Mouse (Mus musculus) neural tube, embryonic 13.5 days (tissue): ENCODE results near the gene Gm17727. TPM values are rescaled to one million over a fixed set of nuclear protein-coding genes. Genes with fewer than 3 reads are reported as not detected.
"Not testable (repeated sequence)": the region's sequence is repeated elsewhere in the genome, so short reads cannot be mapped to it uniquely, and the experiment has no call there.

Experiments used
- ATAC-seq: fragments of 200-750 bp; cut with Nextera tagmentation; 2 replicates; pipeline ENCODE4 v1.8.0; 2017; ENCODE audit warnings: low read depth, mild to moderate bottlenecking, moderate TSS enrichment, moderate library complexity
- H3K27ac ChIP-seq: fragments of 300-500 bp; sonication (generic); replicated peaks from 2 replicates; pipeline ENCODE4 v1.5.1; 2015; ENCODE audit warnings: moderate library complexity, mild to moderate bottlenecking, inconsistent platforms
- H3K27me3 ChIP-seq: fragments of 300-500 bp; sonication (generic); 2 replicates; pipeline ENCODE4 v1.6.1; 2015; ENCODE audit warnings: mild to moderate bottlenecking, inconsistent platforms
- H3K36me3 ChIP-seq: fragments of 300-500 bp; sonication (generic); 2 replicates; pipeline ENCODE4 v1.6.1; 2015; ENCODE audit warnings: mild to moderate bottlenecking, inconsistent platforms
- H3K4me1 ChIP-seq: fragments of 300-500 bp; sonication (generic); replicated peaks from 2 replicates; pipeline ENCODE4 v1.6.1; 2015; ENCODE audit warnings: inconsistent platforms
- H3K4me2 ChIP-seq: fragments of 300-500 bp; sonication (generic); 2 replicates; pipeline ENCODE4 v1.6.1; 2015; ENCODE audit warnings: inconsistent platforms, mild to moderate bottlenecking, moderate library complexity
- H3K4me3 ChIP-seq: fragments of 300-500 bp; sonication (generic); 2 replicates; pipeline ENCODE4 v1.5.1; 2015; ENCODE audit warnings: mild to moderate bottlenecking, inconsistent platforms
- H3K9ac ChIP-seq: fragments of 300-500 bp; sonication (generic); 2 replicates; pipeline ENCODE4 v1.6.1; 2015; ENCODE audit warnings: moderate library complexity, mild to moderate bottlenecking, inconsistent platforms
- H3K9me3 ChIP-seq: fragments of 300-500 bp; sonication (generic); 2 replicates; pipeline ENCODE4 v1.6.1; 2016; ENCODE audit warnings: inconsistent platforms
- WGBS: fragments of 180-500 bp; shearing (Covaris S2); methylation state at CpG from one replicate; pipeline ENCODE4 v1.1.7; 2015; 5-methylcytosine and 5-hydroxymethylcytosine counted together
- polyA plus RNA-seq: library from polyadenylated mRNA; unstranded; fragments of >200 nt; fragmentation: Nextera tagmentation; extraction: Ambion mirVana; gene quantifications from 2 replicates; pipeline ENCODE4 v1.2.1, GENCODE M21; 2015

The Gm17727 gene
- not detected in 2 replicates for polyA plus RNA-seq

DNA sequence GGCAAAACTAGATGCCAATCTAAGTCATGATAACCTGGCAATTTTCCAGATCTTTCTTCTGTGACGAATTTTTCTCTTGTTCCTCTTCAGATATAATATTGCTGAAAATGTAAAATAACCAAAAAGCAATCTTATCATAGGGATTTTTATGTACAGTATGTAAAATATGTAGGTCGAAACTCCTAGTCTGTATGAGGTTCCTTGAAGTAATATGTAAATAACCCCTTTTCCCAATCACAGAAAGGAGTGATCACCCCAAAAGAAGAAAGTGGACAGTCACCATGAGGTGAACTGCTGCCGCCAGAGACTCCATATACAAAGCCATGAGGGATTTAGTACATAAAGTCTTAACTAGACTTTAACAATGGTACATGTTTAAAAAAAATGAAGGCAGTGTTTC, at the start of gene Gm17727:
TSS of gene Gm17727 (minus strand) at position 101 of the 400 bp plus-strand sequence.
- Histone ChIP-seq H3K27me3 (no peaks in the 10 kb centered on the region), H3K4me1 (no peaks in the 10 kb centered on the region), H3K4me3 (no peak within 1 kb of the TSS), H3K27ac (no peak within 1 kb of the TSS), H3K9ac (no peak within 1 kb of the TSS), H3K4me2 (no peak within 1 kb of the TSS), H3K9me3 (0 out of 2 replicates have a peak, but pooled peaks cover 13% of the 10 kb centered on the region), H3K36me3 (no peaks in the 10 kb centered on the region)
- 67% methylated on average over 3 of the region's 3 CpGs for WGBS
- no peak for ATAC-seq

DNA sequence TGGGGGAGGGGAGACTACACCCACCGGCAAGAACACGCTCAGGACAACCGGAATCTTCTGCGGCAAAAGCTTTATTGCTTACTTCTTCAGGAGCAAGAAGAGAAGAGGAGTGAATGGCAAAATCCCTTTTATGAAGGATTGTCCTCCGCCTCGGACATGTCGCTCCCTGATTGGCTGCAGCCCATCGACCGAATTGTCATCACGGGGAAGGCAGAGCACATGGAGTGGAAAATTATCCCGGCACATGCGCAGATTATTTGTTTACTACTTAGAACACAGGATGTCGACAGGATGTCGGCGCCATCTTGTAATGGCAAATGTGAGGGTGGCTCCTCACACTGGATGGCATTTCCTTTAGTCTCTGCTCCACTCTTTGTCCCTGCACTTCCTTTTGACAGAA, 40.0 kb upstream of the Gm17727 start:
- 93% methylated on average over 15 of the region's 15 CpGs for WGBS
- not testable (repeated sequence) for H3K27me3 ChIP-seq, H3K9ac ChIP-seq, H3K9me3 ChIP-seq, H3K4me2 ChIP-seq, H3K4me1 ChIP-seq, H3K27ac ChIP-seq, ATAC-seq, H3K36me3 ChIP-seq, H3K4me3 ChIP-seq

DNA sequence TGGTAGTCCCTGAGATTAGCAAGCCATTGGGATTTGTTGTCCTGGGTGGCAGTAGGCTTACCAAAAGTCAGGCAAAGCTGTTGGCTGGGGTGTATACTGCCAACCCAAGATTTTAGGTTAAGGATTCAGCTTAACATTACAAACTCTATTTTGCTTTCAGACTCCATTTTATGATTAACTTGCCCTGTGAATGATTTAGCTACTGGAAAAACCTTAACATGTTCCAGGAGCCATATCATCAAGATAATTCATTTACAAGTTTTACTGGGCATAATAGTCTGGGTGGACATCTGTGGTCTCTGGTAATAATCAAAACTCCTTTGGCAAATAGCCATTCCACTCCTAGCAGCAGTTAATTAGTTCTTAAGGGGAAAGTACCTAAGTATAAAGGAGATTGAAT, 20.2 kb upstream of the Gm17727 start:
- Histone ChIP-seq H3K4me3 (no peak overlapping the region), H3K36me3 (no peaks in the 10 kb centered on the region), H3K9me3 (peaks cover 28% of the 10 kb centered on the region), H3K4me2 (no peak overlapping the region), H3K27me3 (no peaks in the 10 kb centered on the region), H3K27ac (no peak overlapping the region), H3K4me1 (no peaks in the 10 kb centered on the region), H3K9ac (no peak overlapping the region)
- ATAC-seq: no peak

DNA sequence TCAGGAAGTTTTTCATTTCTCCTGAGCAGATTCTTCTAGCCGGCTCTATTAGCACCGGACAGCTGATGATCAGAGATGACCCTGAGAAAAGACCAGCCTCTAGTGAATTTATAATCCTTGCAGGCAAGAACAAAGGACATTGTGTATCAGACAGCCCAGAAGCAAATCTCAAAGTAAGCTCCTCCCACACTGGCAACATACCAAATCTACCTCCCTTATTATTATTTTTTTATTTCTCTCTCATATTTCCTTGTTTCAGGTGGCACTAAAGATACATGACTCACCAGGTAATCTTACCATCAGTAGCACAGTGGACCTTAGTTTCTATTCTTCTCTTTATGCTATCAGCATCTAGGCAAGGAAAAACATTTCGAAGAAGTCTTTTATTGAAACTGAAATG, 12.1 kb upstream of the Gm17727 start, which contains the start of the genes Gm27235 and D730048I06Rik:
TSS of gene Gm27235 (minus strand) at position 101 of the 400 bp plus-strand sequence.
TSS of gene D730048I06Rik (minus strand) at position 112 of the 400 bp plus-strand sequence.
- Histone ChIP-seq H3K4me3 (no peak within 1 kb of the TSS), H3K9ac (no peak within 1 kb of the TSS), H3K4me2 (no peak within 1 kb of the TSS), H3K27me3 (no peaks in the 10 kb centered on the region), H3K9me3 (peaks cover 22% of the 10 kb centered on the region; the same call in 1 of the 2 replicates), H3K4me1 (no peaks in the 10 kb centered on the region), H3K36me3 (no peaks in the 10 kb centered on the region), H3K27ac (no peak within 1 kb of the TSS)
- WGBS: 91% methylated on average over 3 of the region's 3 CpGs
- ATAC-seq: no peak

DNA sequence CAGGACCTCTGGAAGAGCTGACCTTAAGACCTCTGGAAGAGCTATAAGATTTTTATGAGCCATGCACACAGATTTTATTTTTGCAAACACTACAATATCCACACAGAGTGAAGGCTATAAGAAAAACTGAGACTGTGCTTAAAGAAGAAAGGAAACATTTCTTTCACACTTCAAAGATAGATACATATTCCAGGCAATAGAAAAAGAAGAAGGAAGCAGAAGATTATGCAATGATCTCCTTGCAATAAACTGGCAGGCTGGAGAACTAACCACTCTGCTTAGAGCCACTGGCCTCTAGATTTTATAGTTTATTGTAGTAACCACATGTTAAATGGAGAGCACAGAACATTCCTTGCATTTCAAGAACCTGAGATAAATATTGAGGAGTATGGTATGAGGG, 21.1 kb downstream of the Gm17727 start:
- no peak overlapping the region for H3K27ac ChIP-seq
- no peaks in the 10 kb centered on the region for H3K36me3 ChIP-seq
- ATAC-seq: no peak
- no peaks in the 10 kb centered on the region for H3K4me1 ChIP-seq
- no peaks in the 10 kb centered on the region for H3K27me3 ChIP-seq
- H3K4me3 ChIP-seq: no peak overlapping the region
- no peak overlapping the region for H3K9ac ChIP-seq
- 0 out of 2 replicates have a peak, but pooled peaks cover 5% of the 10 kb centered on the region for H3K9me3 ChIP-seq
- no peak overlapping the region for H3K4me2 ChIP-seq

DNA sequence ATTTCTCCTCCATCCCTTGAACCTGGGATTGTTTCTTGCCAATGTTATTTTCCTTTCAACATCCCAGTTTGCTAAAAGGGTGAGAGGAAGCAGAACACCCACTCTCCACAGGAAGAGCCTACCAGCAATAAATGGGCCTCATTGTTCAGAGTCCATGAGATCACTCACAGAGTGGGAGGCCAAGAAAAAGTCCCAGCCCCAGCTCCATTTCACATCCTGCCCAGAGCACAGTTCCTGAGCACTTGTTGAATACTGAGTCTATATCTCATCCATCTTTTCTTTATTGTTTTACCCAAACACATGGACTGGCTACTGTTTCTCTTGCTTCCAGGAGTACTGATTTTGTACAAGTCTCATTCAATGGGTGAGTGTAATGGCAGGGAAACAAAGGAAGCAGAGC, 37.2 kb downstream of the Gm17727 start, which contains the start of gene Gm17677:
TSS of gene Gm17677 (plus strand) at position 301 of the 400 bp plus-strand sequence.
- no peaks in the 10 kb centered on the region for H3K36me3 ChIP-seq
- no peak for ATAC-seq
- no peak within 1 kb of the TSS for H3K4me2 ChIP-seq
- H3K4me3 ChIP-seq: no peak within 1 kb of the TSS
- H3K4me1 ChIP-seq: no peaks in the 10 kb centered on the region
- no peak within 1 kb of the TSS for H3K9ac ChIP-seq
- peaks cover 9% of the 10 kb centered on the region for H3K9me3 ChIP-seq
- no peaks in the 10 kb centered on the region for H3K27me3 ChIP-seq
- no peak within 1 kb of the TSS for H3K27ac ChIP-seq

Other genes starting within 250 kb of the Gm17727 start
- 25.1 and 25.8 TPM in 2 replicates for gene Ddx25, start 219.6 kb downstream of the Gm17727 start, polyA plus RNA-seq
- 15.9 and 17.7 TPM in 2 replicates for gene Pus3, start 219.5 kb downstream of the Gm17727 start, polyA plus RNA-seq
- 1.1 and 1.6 TPM in 2 replicates for gene Pate2, start 207.8 kb downstream of the Gm17727 start, polyA plus RNA-seq
- 18.6 and 21.2 TPM in 2 replicates for gene Hyls1, start 207.7 kb downstream of the Gm17727 start, polyA plus RNA-seq
- not detected in 2 replicates for gene Pate4, start 166.2 kb downstream of the Gm17727 start, polyA plus RNA-seq
- not detected in 2 replicates for gene Pate3, start 129.9 kb downstream of the Gm17727 start, polyA plus RNA-seq
- not detected in 2 replicates for gene Pate1, start 90.7 kb downstream of the Gm17727 start, polyA plus RNA-seq
- gene Gm17677, start 37.1 kb downstream of the Gm17727 start, polyA plus RNA-seq: not detected in 2 replicates
- not detected in 2 replicates for gene Gm27235, start 12.0 kb upstream of the Gm17727 start, polyA plus RNA-seq
- not detected in 2 replicates for gene D730048I06Rik, start 12.0 kb upstream of the Gm17727 start, polyA plus RNA-seq
- gene 9230110F15Rik, start 66.0 kb upstream of the Gm17727 start, polyA plus RNA-seq: not detected in 2 replicates
- not detected in 2 replicates for gene 9230113P08Rik, start 130.3 kb upstream of the Gm17727 start, polyA plus RNA-seq